Mouse (Mus musculus) 416B (cell line): ENCODE measurements at regions not wholly inside any gene's neighbourhood (a gene's known extent, or its start where the extent isn't known, plus 50 kb on each side); places are given as distances from the start of the nearest gene placed in this dataset.
A peak's percentile ranks its signal among the peaks of the same experiment; 100 is the strongest.
"Not testable (repeated sequence)": the region's sequence is repeated elsewhere in the genome, so short reads cannot be mapped to it uniquely, and the experiment has no call there.

Experiments
- DNase-seq: peaks from one replicate; pipeline ENCODE4 v3.0.0; 2011; ENCODE audit warnings: low read depth

- DNase-seq, result no peak
Measured at GRCm38 (mm10) chr12:36933118-36933610, 175.2 kb upstream of the Meox2 start.

- DNase-seq, result no peak
Measured at GRCm38 (mm10) chr12:36943903-36944302, 164.4 kb upstream of the Meox2 start.

DNA sequence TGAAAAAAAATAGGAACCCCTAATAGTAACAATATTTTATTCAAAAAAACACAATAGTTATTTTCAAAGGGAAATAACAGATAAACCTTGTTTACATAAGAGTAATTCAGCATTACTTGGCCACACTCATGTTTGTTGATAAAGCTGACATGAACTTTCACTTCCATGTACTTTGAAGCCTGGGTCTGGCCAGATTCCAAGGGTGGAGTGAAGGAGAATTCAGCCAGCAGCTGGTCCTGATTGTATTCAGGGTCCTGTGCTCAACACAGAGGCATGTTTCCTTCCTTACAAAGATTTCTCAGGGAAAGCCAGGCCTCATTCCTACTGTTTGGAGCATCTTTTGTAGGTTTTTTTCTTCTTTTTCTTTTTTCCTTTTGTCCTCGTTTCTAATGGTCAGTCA, 162.4 kb upstream of the Meox2 start:
- no peak for DNase-seq

DNA sequence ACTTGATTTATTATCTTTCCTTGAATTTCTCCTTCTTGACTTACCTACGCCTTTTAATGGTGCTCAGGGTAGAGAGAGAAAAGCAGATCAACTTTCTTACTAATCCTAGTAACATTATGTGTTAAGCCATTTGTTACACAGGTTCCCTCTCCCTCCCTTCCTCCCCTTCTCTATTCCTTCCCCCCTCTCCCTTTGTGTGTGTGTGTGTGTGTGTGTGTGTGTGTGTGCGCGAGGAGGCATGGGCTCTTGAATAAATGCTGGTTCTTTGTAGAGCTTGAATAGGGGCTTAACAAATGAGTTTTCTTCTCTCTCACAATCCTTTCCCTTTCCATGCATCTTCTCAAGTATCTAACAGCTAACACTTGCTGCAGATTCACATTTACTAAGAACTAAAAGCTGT, 160.4 kb upstream of the Meox2 start:
- DNase-seq, result no peak

- DNase-seq, result no peak
Measured at GRCm38 (mm10) chr12:36949096-36949738, 159.1 kb upstream of the Meox2 start.

DNA sequence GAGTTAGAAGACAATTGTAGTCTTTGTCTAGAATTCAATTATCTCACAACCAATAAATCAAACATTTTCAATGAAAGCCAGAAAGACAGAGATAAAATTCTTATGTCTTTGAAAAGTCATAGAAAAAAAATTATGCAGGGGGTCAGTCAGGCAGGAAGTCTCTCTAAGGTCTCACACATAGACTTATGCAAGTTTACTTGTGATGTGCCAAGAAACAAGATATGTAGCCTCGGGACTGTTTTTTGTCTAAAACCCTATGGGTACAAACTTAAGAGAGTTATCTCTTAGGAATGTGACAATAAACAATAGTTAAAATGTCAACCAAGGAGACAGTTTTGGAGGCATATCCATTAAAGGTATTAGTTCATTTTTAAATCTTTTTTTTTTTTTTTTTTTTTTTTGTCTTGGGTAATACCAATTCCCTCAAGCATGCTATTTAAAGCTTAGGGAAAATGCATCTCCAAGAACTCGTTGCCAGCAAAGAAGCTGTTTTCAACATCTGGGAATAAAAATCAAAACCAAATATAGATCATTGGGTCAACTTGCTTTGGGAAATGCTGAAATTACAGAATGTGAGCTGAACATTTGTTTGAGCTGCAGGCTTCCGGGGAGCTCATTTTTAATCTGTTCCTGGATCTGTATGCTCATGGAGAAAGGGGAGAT, 133.8 kb upstream of the Meox2 start:
- no peak for DNase-seq

DNA sequence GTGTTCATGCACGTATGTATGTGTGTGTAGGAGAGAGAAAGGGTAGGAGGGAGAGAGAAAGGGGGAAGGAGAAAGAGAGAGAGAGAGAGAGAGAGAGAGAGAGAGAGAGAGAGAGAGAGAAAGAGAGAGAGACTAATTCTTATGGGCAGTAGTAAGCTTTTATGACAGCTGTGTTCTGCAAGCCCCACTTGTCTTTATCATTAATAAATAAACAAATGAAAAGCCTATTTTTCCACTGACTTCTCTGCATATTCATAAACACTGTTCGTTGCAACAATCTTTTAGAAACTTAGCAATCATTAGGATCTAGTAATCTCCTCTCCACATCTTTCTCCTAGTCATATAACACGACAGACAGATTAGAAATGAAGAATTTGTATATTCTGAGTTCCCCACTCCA, 131.2 kb upstream of the Meox2 start:
- DNase-seq, result no peak

DNA sequence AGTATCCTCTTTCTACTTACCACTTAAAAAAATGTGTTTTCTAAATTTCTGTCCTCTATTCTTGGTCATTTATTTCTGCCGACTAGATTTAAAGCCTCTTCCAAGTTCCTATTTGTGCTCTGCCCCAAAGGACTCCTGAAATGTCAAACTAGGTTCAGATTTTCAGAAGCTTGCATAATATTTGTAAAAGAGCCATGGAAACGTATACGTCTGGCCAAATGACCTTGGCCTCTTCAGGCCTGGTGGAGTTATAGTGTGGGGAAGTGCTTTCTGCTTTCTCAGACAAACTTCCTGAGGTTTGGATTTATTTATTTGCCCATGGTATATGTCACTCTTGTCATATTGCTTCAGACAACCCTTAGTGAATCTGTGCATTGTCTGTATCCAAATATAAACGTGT, 117.2 kb upstream of the Meox2 start:
- no peak for DNase-seq

GRCm38 (mm10) chr12:36991970-36992369, 116.4 kb upstream of the Meox2 start:
- no peak for DNase-seq

DNA sequence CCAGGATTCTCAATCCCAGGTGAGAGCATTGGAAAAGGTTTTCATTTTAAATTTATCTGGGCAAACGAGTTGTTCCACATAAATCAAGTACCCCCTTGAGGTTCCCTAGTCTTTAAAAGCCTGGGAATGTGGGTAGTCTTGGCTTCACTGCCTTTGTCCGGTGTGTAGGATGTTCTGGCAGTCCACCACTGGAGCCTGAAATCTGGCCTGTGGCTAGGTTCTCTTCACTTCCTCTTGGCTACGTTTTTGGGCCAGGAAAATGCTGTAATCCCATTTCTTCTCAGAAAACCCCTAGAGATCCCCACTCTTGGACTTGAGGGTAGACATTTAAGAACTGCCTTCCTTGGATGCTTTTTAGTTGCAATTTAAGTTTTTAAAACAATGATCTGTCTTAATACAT, 106.9 kb upstream of the Meox2 start:
- DNase-seq, result no peak

DNA sequence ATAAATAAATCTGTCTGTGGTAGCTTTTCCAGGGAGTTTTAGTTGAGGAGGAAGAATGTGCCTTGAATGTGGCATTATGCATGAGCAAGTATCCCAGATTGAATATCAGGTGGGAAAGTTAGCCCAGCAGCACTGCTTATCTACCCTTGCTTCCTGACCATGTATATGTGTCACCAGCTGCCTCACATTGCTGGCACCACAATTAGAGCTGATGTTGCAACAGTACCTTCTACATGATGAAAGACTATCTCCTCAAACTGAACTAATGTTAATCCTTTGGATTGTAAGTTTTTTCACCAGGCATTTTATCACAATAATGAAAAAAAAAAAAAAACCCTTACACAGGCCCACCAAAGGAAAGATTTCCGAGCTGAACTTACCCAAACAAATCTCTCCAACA, 103.1 kb upstream of the Meox2 start:
- DNase-seq, result peak; percentile 8

DNA sequence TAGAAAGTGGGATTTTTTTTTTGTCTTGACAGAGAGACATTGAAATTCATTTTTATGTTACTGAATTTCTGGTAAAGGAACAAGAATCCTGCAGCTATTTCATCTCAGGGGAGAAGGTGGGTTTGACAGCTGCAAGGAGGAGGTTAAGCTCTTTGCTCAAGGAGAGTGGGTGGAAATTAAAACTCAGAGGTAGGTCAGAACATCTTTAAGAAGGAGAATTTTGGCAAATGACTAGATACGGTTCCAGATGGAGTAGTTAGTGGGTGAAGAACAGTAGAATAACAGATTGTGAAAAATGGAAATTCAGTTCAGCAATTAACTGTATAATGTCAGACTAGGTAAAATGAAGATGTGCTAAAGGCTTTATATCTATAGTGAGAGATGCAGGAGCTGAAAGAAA, 98.0 kb upstream of the Meox2 start:
- no peak for DNase-seq

DNA sequence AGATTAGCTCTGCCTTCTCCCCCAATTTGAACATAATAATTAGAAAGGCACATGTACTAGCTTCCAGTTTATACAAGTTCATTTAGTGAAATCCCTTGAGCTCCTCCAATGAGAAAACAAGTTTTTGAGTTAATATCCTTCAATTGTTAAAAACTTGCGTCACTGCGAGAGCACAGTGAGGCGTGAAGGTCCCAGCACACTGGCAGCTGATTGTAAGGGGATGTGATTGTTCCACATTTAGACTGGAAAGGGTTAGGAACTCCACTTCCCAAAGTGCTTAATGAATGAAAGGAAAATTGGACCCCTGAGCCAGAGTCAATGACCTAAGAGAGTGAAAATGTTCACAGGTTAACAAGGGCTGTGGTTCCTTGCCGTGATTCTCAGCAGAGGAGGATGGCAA, 93.9 kb upstream of the Meox2 start:
- DNase-seq, result no peak

DNA sequence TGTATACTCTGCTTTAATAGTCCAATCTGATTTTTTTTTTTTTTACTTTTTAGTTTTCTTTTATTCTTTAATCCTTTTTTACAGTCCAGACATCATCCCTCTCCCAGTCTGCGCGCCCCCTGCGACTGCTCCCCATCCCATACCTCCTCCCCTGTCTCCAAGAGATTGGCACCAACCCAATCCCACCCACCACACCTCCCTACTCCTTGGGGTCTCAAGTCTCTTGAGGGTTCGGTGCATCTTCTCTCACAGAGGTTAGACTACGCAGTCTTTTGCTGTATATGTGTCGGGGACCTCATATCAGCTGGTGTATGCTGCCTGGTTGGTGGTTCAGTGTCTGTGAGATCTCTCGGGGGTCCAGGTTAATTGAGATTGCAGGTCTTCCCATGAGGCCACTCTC, 93.4 kb upstream of the Meox2 start:
- DNase-seq, result not testable (repeated sequence)

DNA sequence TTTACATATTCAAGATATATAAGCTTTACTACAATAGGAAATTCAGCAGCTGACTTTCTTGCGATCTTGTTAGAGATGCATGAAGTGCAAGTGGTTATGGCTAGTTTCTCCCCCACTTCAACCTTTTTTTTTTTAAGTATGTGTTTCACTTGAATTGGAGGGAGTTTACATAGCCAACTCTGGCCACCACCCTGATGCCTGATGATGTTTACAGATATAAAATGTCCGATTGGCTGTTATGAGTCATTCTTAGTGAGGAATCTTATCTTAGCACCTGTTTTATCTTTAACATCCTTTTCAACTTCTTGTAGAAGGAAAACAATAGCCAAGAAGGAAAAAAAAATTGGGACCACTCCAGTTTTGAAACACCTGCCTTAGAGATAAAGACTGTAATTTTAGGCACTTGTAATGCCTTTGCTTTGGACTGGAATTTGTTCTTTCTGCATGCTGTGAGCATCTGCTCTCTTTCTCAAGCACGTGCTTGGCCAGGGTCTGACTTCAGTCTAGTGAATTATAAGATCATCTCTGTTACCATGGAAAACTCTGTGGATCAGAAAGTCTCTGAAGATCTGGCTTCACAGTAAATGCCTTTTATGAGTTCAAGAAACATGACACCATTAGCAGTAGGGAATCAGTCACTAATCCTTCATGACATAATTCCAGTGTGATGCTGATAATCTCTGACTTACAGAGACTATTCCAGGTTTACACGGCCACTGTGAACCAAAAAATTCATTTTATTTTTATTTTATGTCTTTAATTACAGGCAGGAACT, 92.7 kb upstream of the Meox2 start:
- DNase-seq, result no peak

GRCm38 (mm10) chr12:37047191-37047590, 61.1 kb upstream of the Meox2 start:
- no peak for DNase-seq

DNA sequence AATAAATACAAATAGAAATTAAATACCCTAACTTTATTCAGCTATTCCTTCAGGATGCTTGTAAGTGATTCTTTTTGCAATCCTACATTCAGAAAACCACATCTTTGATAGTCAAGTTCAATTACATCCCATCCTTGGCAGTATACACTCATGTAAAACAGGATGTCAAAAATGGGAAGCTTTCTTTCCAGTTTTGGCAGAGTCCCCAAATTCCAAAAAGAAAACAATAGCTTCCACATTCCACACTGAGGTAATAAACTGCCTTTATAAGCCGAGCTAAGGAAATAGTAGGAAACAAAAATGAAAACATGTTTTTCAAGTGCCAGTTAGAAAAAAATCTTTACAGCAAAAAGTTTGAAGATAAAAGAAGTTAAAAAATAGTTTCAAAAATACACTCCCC, 57.7 kb upstream of the Meox2 start:
- DNase-seq, result no peak

DNA sequence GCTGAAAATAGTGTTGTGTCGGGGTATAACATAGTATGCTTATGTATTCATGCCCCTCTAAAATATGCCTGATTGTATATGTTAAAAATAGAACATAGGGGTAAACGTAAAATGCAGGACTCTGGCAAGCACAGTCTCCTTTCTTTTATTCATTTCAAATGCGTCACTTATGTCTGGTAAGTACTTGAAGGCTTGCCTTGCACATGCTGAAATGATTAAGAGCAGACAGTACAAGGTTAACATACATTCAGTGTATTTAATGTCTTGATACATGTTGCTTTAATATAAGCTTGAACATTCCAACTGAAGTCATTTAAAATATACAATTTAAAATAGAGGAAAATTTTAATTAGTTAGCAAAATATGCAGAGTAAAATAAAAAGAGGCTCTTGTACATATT, 50.9 kb upstream of the Meox2 start:
- DNase-seq, result no peak
